Mouse (Mus musculus) E14TG2a.4 (cell line): Measurements from ENCODE around the gene Sergef.

ENCODE experiments used
- CTCF ChIP-seq: conservative IDR thresholded peaks from 2 replicates; pipeline ENCODE4 v1.5.1; 2014; ENCODE audit warnings: low read length
- NANOG ChIP-seq: IDR thresholded peaks from 2 replicates; pipeline ENCODE4 v1.6.1; 2014; ENCODE audit warnings: borderline replicate concordance, low read length, mixed read lengths
- POU5F1 ChIP-seq: IDR thresholded peaks from 2 replicates; pipeline ENCODE4 v1.6.1; 2014; ENCODE audit warnings: low read length, borderline replicate concordance

DNA sequence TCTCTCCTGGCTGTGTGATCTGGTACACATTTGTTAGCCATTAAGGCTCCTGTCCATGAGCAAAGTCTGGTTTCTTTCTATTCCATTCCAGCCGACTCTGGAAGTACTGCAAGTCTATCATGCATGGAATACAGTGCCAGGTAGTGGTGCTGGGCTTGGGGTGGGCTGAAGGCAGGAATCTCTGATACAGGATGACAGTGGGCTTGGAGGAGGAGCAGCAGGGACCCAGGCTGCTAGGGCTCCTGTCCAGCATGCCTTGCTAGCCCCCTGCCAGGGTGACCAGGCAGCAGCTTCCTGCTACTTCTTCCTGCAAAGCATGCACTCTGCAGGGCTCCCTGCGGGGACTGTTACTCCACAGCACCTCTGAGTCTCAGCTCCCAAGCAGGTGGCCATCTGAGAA lies 128.8 kb downstream of the Sergef start:
- no peak for TF ChIP-seq CTCF
- no peak for TF ChIP-seq NANOG
- TF ChIP-seq POU5F1: no peak
